Mouse (Mus musculus): Measurements from ENCODE around the gene Yme1l1. TPM values are rescaled to one million over a fixed set of nuclear protein-coding genes. Genes with fewer than 3 reads are reported as not detected.

The Yme1l1 gene
- polyA plus RNA-seq, 1 experiment = 48.7 TPM

DNA sequence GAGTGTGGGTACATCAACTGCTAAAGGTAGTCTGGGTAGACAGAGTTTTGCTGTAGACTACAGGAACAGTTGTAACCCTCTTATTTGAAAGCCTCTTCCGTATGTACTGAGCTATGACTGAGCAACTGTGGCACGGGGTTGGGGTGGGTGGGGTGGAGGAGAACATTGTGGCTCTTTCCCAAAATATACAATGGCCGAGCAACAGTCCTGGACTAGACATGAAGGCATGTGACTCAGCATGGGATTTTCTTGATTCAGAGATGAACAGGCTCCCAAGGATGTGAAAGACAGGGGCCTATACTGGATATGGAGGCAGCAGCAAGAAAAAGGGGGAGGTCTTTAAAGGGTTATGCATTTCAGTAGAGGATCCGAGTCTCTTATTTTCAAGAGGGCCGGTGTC, 57.5 kb downstream of the Yme1l1 start:
- Histone ChIP-seq H3K27ac (ENCODE audit: insufficient read depth, low read depth, low read length) (no peak overlapping the region), H3K4me1 (ENCODE audit: control insufficient read depth, insufficient read depth, low read length) (no peaks in the 10 kb centered on the region), H3K4me3 (ENCODE audit: insufficient read depth, low read length) (no peak overlapping the region)
- TF ChIP-seq CTCF (IDR thresholded peaks at IDR 0.05; ENCODE audit: low read depth, low read length) (no peak), POLR2A (IDR thresholded peaks at IDR 0.05; ENCODE audit: borderline replicate concordance, low read depth, low read length) (no peak)

- H3K4me3 ChIP-seq (ENCODE audit: insufficient read depth, low read length) = no peak overlapping the region
- TF ChIP-seq POLR2A (IDR thresholded peaks at IDR 0.05; ENCODE audit: borderline replicate concordance, low read depth, low read length) = no peak
- no peak for TF ChIP-seq CTCF (IDR thresholded peaks at IDR 0.05; ENCODE audit: low read depth, low read length)
- H3K27ac ChIP-seq (ENCODE audit: insufficient read depth, low read depth, low read length) = no peak overlapping the region
Measured at GRCm38 (mm10) chr2:23225199-23225598, 69.0 kb downstream of the Yme1l1 start.

GRCm38 (mm10) chr2:23228463-23228862, 72.3 kb downstream of the Yme1l1 start:
- no peak overlapping the region for H3K27ac ChIP-seq (ENCODE audit: insufficient read depth, low read depth, low read length)
- H3K4me1 ChIP-seq (ENCODE audit: control insufficient read depth, insufficient read depth, low read length) = peaks cover 2% of the 10 kb centered on the region; the same call in 1 of the 2 replicates
- H3K4me3 ChIP-seq (ENCODE audit: insufficient read depth, low read length) = no peak overlapping the region
- TF ChIP-seq POLR2A (IDR thresholded peaks at IDR 0.05; ENCODE audit: borderline replicate concordance, low read depth, low read length) = no peak

More at GRCm38 (mm10) chr2:23225199-23225598, 69.0 kb downstream of the Yme1l1 start:
- peaks cover 2% of the 10 kb centered on the region; the same call in 1 of the 2 replicates for H3K4me1 ChIP-seq (ENCODE audit: control insufficient read depth, insufficient read depth, low read length)

DNA sequence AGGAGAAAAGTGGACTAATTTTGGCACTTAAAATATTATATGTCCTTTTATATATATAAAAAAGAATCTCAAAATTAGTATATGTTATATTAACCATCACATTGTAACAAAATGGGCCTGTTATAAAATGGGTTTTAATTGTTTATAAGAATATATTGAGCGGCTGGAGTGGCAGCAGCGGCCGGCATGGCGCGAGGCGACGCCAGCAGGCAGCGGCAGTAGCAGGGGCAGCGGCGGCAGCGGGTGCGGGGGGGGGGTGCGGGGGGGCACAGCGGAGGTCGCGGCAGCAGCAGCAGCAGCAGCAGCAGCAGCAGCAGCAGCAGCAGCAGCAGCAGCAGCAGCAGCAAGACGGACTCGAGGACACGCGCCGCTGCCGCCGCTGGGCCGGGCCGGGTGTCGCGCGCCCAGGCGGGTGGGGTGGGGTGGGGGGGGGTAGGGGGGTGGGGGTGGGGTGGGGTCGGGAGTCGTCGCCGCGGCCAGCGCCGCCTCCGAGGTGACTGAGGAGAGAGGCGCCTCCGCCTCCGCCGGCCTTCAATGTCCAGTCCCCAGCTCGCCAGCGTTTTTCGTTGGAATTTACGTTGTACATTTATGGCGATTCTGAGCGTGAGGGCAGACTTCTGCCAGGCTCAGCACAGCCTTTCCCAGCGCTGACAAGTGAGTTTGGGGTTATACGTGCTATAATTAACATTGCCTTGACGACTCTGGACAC, 78.0 kb downstream of the Yme1l1 start:
- Histone ChIP-seq H3K4me1 (ENCODE audit: control insufficient read depth, insufficient read depth, low read length) (no peaks in the 10 kb centered on the region), H3K27ac (ENCODE audit: insufficient read depth, low read depth, low read length) (no peak overlapping the region), H3K4me3 (ENCODE audit: insufficient read depth, low read length) (peak overlapping the region; percentile 20)
- TF ChIP-seq CTCF (IDR thresholded peaks at IDR 0.05; ENCODE audit: low read depth, low read length) (no peak), POLR2A (IDR thresholded peaks at IDR 0.05; ENCODE audit: borderline replicate concordance, low read depth, low read length) (no peak)

Other genes starting within 250 kb of the Yme1l1 start
- gene Abi1, start 116.1 kb upstream of the Yme1l1 start, polyA plus RNA-seq (2012; ENCODE audit: insufficient read depth, insufficient read length, missing spikeins) = 244 and 268 TPM in 2 replicates
- gene Acbd5, start 88.2 kb upstream of the Yme1l1 start, polyA plus RNA-seq (2012; ENCODE audit: insufficient read depth, insufficient read length, missing spikeins) = 69.1 and 71.5 TPM in 2 replicates
- gene Mastl, start 345 bp upstream of the Yme1l1 start, polyA plus RNA-seq (2012; ENCODE audit: insufficient read depth, insufficient read length, missing spikeins) = 5.6 and 8.5 TPM in 2 replicates
- gene 4931423N10Rik, start 51.1 kb downstream of the Yme1l1 start, polyA plus RNA-seq (2012; ENCODE audit: insufficient read depth, insufficient read length, missing spikeins) = not detected in 2 replicates
- gene Nxph2, start 164.9 kb downstream of the Yme1l1 start, polyA plus RNA-seq (2012; ENCODE audit: insufficient read depth, insufficient read length, missing spikeins) = not detected in 2 replicates

All from bone marrow macrophage, adult 2 months (primary cell).